Mouse (Mus musculus): ENCODE measurements around the gene Rrh.
A peak's percentile ranks its signal among the peaks of the same experiment; 100 is the strongest.

The Rrh gene

GRCm38 (mm10) chr3:129822206-129822775 is at the start of gene Rrh:
Rrh (minus strand) TSS chr3:129822587.
- DNase-seq (ENCODE audit: low spot score in 2 of 2) = no peak

GRCm38 (mm10) chr3:129863698-129864097 is 41.3 kb upstream of the Rrh start:
- DNase-seq (ENCODE audit: low spot score in 2 of 2) = no peak

- DNase-seq (ENCODE audit: low spot score in 2 of 2) = no peak
Measured at GRCm38 (mm10) chr3:129862592-129862991, 40.2 kb upstream of the Rrh start.

- no peak for DNase-seq (ENCODE audit: low spot score in 2 of 2)
Measured at GRCm38 (mm10) chr3:129846846-129847245, 24.5 kb upstream of the Rrh start.

GRCm38 (mm10) chr3:129845868-129846267 is 23.5 kb upstream of the Rrh start:
- DNase-seq (ENCODE audit: low spot score in 2 of 2) = no peak

GRCm38 (mm10) chr3:129838017-129838416 is 15.6 kb upstream of the Rrh start:
- DNase-seq (ENCODE audit: low spot score in 2 of 2) = no peak

GRCm38 (mm10) chr3:129836965-129837364 is 14.6 kb upstream of the Rrh start:
- DNase-seq (ENCODE audit: low spot score in 2 of 2) = no peak

- DNase-seq (ENCODE audit: low spot score in 2 of 2) = no peak
Measured at GRCm38 (mm10) chr3:129836051-129836697, 13.8 kb upstream of the Rrh start.

GRCm38 (mm10) chr3:129835388-129835934 is 13.1 kb upstream of the Rrh start, which contains the start of gene Cfi:
Cfi (plus strand) TSS chr3:129835884.
- DNase-seq (ENCODE audit: low spot score in 2 of 2) = no peak

GRCm38 (mm10) chr3:129831035-129831568 is 8.7 kb upstream of the Rrh start, which contains the start of gene Gar1:
Gar1 (minus strand) TSS chr3:129831396.
- DNase-seq (ENCODE audit: low spot score in 2 of 2) = peak; percentile 95

GRCm38 (mm10) chr3:129830626-129831025 is 8.2 kb upstream of the Rrh start:
- DNase-seq (ENCODE audit: low spot score in 2 of 2) = no peak

- no peak for DNase-seq (ENCODE audit: low spot score in 2 of 2)
Measured at GRCm38 (mm10) chr3:129827691-129828090, 5.3 kb upstream of the Rrh start.

- no peak for DNase-seq (ENCODE audit: low spot score in 2 of 2)
Measured at GRCm38 (mm10) chr3:129826691-129827090, 4.3 kb upstream of the Rrh start.

- no peak for DNase-seq (ENCODE audit: low spot score in 2 of 2)
Measured at GRCm38 (mm10) chr3:129824891-129825290, 2.5 kb upstream of the Rrh start.

- DNase-seq (ENCODE audit: low spot score in 2 of 2) = no peak
Measured at GRCm38 (mm10) chr3:129824146-129824545, 1.8 kb upstream of the Rrh start.

- no peak for DNase-seq (ENCODE audit: low spot score in 2 of 2)
Measured at GRCm38 (mm10) chr3:129823293-129823692, 906 bp upstream of the Rrh start.

- no peak for DNase-seq (ENCODE audit: low spot score in 2 of 2)
Measured at GRCm38 (mm10) chr3:129821736-129822135, 651 bp downstream of the Rrh start.

GRCm38 (mm10) chr3:129820847-129821246 is 1.5 kb downstream of the Rrh start:
- no peak for DNase-seq (ENCODE audit: low spot score in 2 of 2)

GRCm38 (mm10) chr3:129803765-129804164 is 18.6 kb downstream of the Rrh start, which contains the start of gene Lrit3:
Lrit3 (minus strand) TSS chr3:129804030.
- DNase-seq (ENCODE audit: low spot score in 2 of 2) = no peak

- no peak for DNase-seq (ENCODE audit: low spot score in 2 of 2)
Measured at GRCm38 (mm10) chr3:129799011-129799410, 23.4 kb downstream of the Rrh start.

GRCm38 (mm10) chr3:129798551-129798950 is 23.8 kb downstream of the Rrh start:
- no peak for DNase-seq (ENCODE audit: low spot score in 2 of 2)

- no peak for DNase-seq (ENCODE audit: low spot score in 2 of 2)
Measured at GRCm38 (mm10) chr3:129797341-129797740, 25.0 kb downstream of the Rrh start.

GRCm38 (mm10) chr3:129793801-129794200 is 28.6 kb downstream of the Rrh start:
- no peak for DNase-seq (ENCODE audit: low spot score in 2 of 2)

All from right cerebral cortex, postnatal 36 days (tissue).